Mouse (Mus musculus) embryonic stem cell, embryonic (primary cell): ENCODE data around the gene Elmo1.

Experiments used
- CTCF ChIA-PET, 4 experiments: fragments of 300-600 bp in 2 of 4; fragments of 350-600 bp in 2 of 4; sonication (Branson Sonifier 250); formaldehyde crosslinking; loops; one replicate each; lab custom pipeline; 2022; ENCODE audit warnings: inconsistent platforms in 2 of 4; lab: Charles Lee
- POLR2A ChIA-PET, 4 experiments: fragments of 300-600 bp in 2 of 4; fragments of 350-600 bp in 2 of 4; sonication (Branson Sonifier 250); formaldehyde crosslinking; loops; one replicate each; lab custom pipeline; 2022; ENCODE audit warnings: antibody characterized with exemption in 4 of 4, inconsistent platforms in 1 of 4; lab: Charles Lee

Elmo1 gene

GRCm38 (mm10) chr13:20254911-20255310 is 164.5 kb downstream of the Elmo1 start:
- ChIA-PET CTCF (no interaction called here), POLR2A (interaction anchor here in 1 of 4 experiments (0.8 kb wide), 1 partner anchor 905 kb away, joined by 4 read pairs; no protein-coding TSS in a partner anchor)

GRCm38 (mm10) chr13:20255380-20255779 is 165.0 kb downstream of the Elmo1 start:
- CTCF ChIA-PET, result interaction anchor here in 1 of 4 experiments (0.7 kb wide), 1 partner anchor 37 kb away, joined by 4 read pairs; no protein-coding TSS in a partner anchor
- POLR2A ChIA-PET, result interaction anchor here in 1 of 4 experiments (0.8 kb wide), 1 partner anchor 905 kb away, joined by 4 read pairs; no protein-coding TSS in a partner anchor

- POLR2A ChIA-PET, result no interaction called here
- CTCF ChIA-PET, result interaction anchor here in 1 of 4 experiments (0.6 kb wide), 1 partner anchor 35 kb away, joined by 6 read pairs; no protein-coding TSS in a partner anchor
These were observed 166.2 kb downstream of the Elmo1 start for GRCm38 (mm10) chr13:20256613-20257012.

GRCm38 (mm10) chr13:20257562-20258525 is 167.4 kb downstream of the Elmo1 start:
- ChIA-PET POLR2A (no interaction called here), CTCF (no interaction called here)

- ChIA-PET CTCF (interaction anchor here in 1 of 4 experiments (0.8 to 1.1 kb wide), 3 partner anchors 10 to 173 kb away, joined by 3 read pairs; partner anchors contain the start of gene Elmo1), POLR2A (interaction anchor here in 1 of 4 experiments (1.0 kb wide), 1 partner anchor 148 kb away, joined by 3 read pairs; no protein-coding TSS in a partner anchor)
These were observed 172.8 kb downstream of the Elmo1 start for GRCm38 (mm10) chr13:20263173-20263572.

- ChIA-PET POLR2A (no interaction called here), CTCF (interaction anchor here in 2 of 4 experiments (0.6 to 1.0 kb wide), 2 partner anchors 9 to 74 kb away, joined by 3 read pairs; no protein-coding TSS in a partner anchor)
These were observed 179.8 kb downstream of the Elmo1 start for GRCm38 (mm10) chr13:20270148-20270547.

- POLR2A ChIA-PET, result no interaction called here
- CTCF ChIA-PET, result no interaction called here
These were observed 181.4 kb downstream of the Elmo1 start for GRCm38 (mm10) chr13:20271799-20272198.

GRCm38 (mm10) chr13:20272562-20272961 is 182.2 kb downstream of the Elmo1 start:
- ChIA-PET POLR2A (no interaction called here), CTCF (interaction anchor here in 3 of 4 experiments (0.5 to 1.5 kb wide), 5 partner anchors 10 to 583 kb away, joined by 3 to 5 read pairs (median 3); no protein-coding TSS in a partner anchor)

GRCm38 (mm10) chr13:20279889-20280288 is 189.5 kb downstream of the Elmo1 start:
- CTCF ChIA-PET, result interaction anchor here in 1 of 4 experiments (0.6 kb wide), 1 partner anchor 19 kb away, joined by 3 read pairs; no protein-coding TSS in a partner anchor
- POLR2A ChIA-PET, result interaction anchor here in 1 of 4 experiments (0.6 kb wide), 1 partner anchor 510 kb away, joined by 3 read pairs; no protein-coding TSS in a partner anchor

- ChIA-PET POLR2A (no interaction called here), CTCF (no interaction called here)
These were observed 193.5 kb downstream of the Elmo1 start for GRCm38 (mm10) chr13:20283891-20284290.

- POLR2A ChIA-PET, result interaction anchor here in 1 of 4 experiments (0.6 kb wide), 1 partner anchor 102 kb away, joined by 3 read pairs; no protein-coding TSS in a partner anchor
- CTCF ChIA-PET, result no interaction called here
These were observed 196.3 kb downstream of the Elmo1 start for GRCm38 (mm10) chr13:20286680-20287079.

- ChIA-PET POLR2A (interaction anchor here in 1 of 4 experiments (0.6 kb wide), 1 partner anchor 13 kb away, joined by 4 read pairs; no protein-coding TSS in a partner anchor), CTCF (no interaction called here)
These were observed 198.0 kb downstream of the Elmo1 start for GRCm38 (mm10) chr13:20288393-20288792.

- POLR2A ChIA-PET, result no interaction called here
- CTCF ChIA-PET, result interaction anchor here in 1 of 4 experiments (0.5 kb wide), 1 partner anchor 742 kb away, joined by 3 read pairs; no protein-coding TSS in a partner anchor
These were observed 200.0 kb downstream of the Elmo1 start for GRCm38 (mm10) chr13:20290412-20290811.

GRCm38 (mm10) chr13:20292348-20292747 is 202.0 kb downstream of the Elmo1 start:
- CTCF ChIA-PET, result interaction anchor here (0.6 to 1.2 kb wide), 34 partner anchors 27 to 1541 kb away, joined by 3 to 11 read pairs (median 4); partner anchors contain the start of gene Nme8 (in 1 of the 4)
- POLR2A ChIA-PET, result interaction anchor here in 2 of 4 experiments (0.6 to 0.7 kb wide), 4 partner anchors 36 to 1141 kb away, joined by 3 to 4 read pairs (median 4); no protein-coding TSS in a partner anchor

GRCm38 (mm10) chr13:20295278-20295970 is 205.0 kb downstream of the Elmo1 start:
- ChIA-PET CTCF (interaction anchor here in 1 of 4 experiments (0.8 kb wide), 1 partner anchor 269 kb away, joined by 4 read pairs; no protein-coding TSS in a partner anchor), POLR2A (no interaction called here)

GRCm38 (mm10) chr13:20297841-20298240 is 207.4 kb downstream of the Elmo1 start:
- CTCF ChIA-PET, result interaction anchor here (0.5 to 1.5 kb wide), 29 partner anchors 11 to 1016 kb away, joined by 3 to 8 read pairs (median 3); no protein-coding TSS in a partner anchor
- POLR2A ChIA-PET, result interaction anchor here in 1 of 4 experiments (0.6 kb wide), 1 partner anchor 8 kb away, joined by 3 read pairs; no protein-coding TSS in a partner anchor

GRCm38 (mm10) chr13:20299424-20299823 is 209.0 kb downstream of the Elmo1 start:
- POLR2A ChIA-PET, result interaction anchor here in 1 of 4 experiments (0.5 kb wide), 1 partner anchor 820 kb away, joined by 4 read pairs; no protein-coding TSS in a partner anchor
- CTCF ChIA-PET, result interaction anchor here (0.6 to 1.3 kb wide), 9 partner anchors 9 to 734 kb away, joined by 3 to 5 read pairs (median 3); no protein-coding TSS in a partner anchor

- ChIA-PET CTCF (no interaction called here), POLR2A (no interaction called here)
These were observed 209.7 kb downstream of the Elmo1 start for GRCm38 (mm10) chr13:20300052-20300564.
